Mouse (Mus musculus) right cerebral cortex, postnatal 10 days (tissue): ENCODE results near the gene Stk25.
"Not testable (repeated sequence)": the region's sequence is repeated elsewhere in the genome, so short reads cannot be mapped to it uniquely, and the experiment has no call there.

Experiments
- DNase-seq, 2 experiments: peaks; one replicate each; pipeline ENCODE4 v3.0.0; 2021; ENCODE audit warnings: low spot score in 2 of 2

Stk25 gene

GRCm38 (mm10) chr1:93658559-93658958 is at the start of gene Stk25:
Stk25 (minus strand) TSS chr1:93658659.
- not testable (repeated sequence) for DNase-seq

- no peak for DNase-seq
Measured at GRCm38 (mm10) chr1:93705389-93705788, 46.9 kb upstream of the Stk25 start.

- DNase-seq = no peak
Measured at GRCm38 (mm10) chr1:93704341-93704740, 45.9 kb upstream of the Stk25 start.

DNA sequence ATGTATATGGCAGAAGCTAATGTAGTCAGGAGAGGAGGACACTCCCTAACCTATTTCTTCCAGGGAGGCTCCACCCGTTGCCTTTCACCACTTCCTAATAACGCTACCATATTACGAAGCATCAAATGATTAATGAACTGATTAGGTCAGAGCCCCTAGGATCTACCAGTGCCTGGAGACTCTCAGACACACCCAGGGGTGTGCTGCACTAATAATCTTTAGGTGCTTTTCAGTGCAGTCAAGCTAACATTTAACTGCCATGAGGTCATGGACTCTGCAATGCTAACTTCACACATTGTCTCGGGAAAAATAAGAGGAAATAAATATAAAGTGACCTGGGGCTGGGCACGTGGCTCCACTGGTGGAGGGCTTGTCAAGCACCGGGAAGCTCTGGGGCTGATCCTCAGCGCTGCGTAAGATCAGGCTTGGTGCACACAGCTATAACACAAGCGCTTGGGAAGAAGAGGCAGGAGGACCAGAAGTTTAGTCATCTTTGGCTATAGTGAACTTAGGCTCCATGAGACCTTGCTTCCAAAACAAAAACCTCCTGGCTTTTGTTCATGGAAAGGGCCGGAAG is 45.1 kb upstream of the Stk25 start:
- DNase-seq = no peak

DNA sequence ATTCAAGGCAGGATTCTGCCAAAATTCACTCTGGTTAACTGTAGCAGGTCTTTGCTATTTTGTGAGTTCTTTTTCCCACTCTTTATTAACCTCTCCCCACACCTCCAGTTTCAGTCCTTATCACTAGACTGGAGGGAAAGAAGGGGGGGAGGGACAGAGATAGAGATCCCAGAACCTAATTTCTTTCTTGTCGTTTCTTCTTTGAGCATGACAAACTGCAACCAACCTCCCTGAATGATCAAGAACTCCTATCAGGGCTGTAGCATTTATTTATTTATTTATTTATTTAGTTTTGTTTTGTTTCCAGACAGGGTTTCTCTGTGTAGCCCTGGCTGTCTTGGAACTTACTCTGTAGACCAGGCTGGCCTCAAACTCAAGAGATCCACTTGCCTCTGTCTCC is 43.6 kb upstream of the Stk25 start:
- no peak for DNase-seq

DNA sequence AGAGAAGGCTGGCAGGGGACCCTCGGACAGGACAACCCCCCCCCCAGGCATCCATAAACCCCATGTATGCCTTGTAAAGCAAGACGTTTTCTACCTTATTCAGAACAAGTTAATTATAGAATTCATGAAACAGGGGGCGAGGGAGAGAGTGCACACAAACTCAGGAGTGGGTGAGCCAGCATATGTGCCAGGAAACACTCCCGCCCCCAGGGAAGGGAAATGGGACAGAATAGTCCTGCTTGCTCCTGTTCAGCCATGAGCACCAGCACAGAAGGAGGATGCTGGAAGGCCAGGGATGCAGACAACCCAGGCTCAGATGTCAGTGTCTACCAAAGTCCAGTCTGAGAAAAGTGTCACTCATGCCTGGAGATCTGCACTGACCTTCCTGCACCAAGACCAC is 40.7 kb upstream of the Stk25 start:
- DNase-seq = peak; percentile 66 to 70

- no peak for DNase-seq
Measured at GRCm38 (mm10) chr1:93697317-93697716, 38.9 kb upstream of the Stk25 start.

DNA sequence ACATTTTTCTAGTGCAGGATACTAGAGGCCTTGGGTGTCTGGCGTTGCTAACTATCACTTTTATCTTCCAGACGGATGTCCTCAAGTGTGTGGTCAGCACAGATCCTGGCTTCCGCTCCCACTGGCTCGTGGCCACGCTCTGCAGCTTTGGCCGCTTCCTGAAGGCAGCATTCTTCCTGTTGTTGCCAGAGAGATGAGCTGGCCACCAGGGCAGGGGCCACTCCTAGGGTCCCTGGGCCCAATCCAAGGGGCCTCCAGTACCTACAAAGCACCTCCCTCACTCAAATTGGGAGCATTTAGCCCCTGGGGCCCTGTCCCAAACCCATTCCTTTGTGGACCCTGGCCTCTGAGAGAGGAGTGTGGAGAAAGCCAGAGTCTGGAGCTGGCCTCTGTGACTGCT is 36.5 kb upstream of the Stk25 start:
- DNase-seq = no peak

- DNase-seq = no peak
Measured at GRCm38 (mm10) chr1:93693943-93694342, 35.5 kb upstream of the Stk25 start.

GRCm38 (mm10) chr1:93693502-93693901 is 35.0 kb upstream of the Stk25 start:
- DNase-seq = no peak

DNA sequence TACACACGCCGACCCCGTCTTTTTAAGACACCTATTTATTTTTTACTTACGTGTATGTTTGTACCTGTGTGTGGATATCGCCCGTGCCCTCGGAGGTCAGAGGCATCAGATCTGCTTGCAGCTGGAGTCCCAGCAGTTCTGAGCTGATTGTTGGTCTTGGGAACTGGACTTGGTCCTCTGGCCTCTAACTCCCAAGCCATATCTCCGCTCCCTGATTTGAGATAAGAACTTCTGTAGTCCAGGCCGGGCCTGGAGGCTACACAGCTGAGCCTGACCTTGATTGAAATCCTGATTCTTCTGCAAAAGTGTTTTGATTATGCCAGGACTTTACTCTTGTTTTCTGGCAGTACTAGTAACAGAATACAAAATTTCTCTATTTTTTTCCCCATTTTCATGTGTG is 34.3 kb upstream of the Stk25 start:
- no peak for DNase-seq

GRCm38 (mm10) chr1:93691786-93692357 is 33.4 kb upstream of the Stk25 start:
- DNase-seq = no peak

GRCm38 (mm10) chr1:93691106-93691505 is 32.6 kb upstream of the Stk25 start:
- no peak for DNase-seq

GRCm38 (mm10) chr1:93689901-93690496 is 31.5 kb upstream of the Stk25 start:
- DNase-seq = no peak

- DNase-seq = no peak
Measured at GRCm38 (mm10) chr1:93688154-93688553, 29.7 kb upstream of the Stk25 start.

DNA sequence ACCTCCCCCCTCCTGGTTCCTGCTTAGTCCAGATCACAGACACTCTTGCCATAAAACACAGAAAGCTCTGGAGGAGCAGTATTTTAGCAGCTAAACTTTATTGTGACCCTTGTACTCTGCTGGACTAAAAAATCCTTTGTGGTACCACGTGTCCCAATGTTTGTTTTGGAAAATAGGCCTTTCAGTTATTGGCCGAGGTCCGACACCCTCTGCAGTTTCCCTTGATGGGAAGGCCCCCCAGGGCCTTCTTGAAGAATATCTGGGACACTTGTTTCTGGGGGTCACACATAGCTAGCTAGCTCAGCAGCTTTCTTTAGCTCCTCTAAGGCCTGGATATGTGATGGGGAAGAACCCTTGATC is 28.5 kb upstream of the Stk25 start:
- DNase-seq = no peak

DNA sequence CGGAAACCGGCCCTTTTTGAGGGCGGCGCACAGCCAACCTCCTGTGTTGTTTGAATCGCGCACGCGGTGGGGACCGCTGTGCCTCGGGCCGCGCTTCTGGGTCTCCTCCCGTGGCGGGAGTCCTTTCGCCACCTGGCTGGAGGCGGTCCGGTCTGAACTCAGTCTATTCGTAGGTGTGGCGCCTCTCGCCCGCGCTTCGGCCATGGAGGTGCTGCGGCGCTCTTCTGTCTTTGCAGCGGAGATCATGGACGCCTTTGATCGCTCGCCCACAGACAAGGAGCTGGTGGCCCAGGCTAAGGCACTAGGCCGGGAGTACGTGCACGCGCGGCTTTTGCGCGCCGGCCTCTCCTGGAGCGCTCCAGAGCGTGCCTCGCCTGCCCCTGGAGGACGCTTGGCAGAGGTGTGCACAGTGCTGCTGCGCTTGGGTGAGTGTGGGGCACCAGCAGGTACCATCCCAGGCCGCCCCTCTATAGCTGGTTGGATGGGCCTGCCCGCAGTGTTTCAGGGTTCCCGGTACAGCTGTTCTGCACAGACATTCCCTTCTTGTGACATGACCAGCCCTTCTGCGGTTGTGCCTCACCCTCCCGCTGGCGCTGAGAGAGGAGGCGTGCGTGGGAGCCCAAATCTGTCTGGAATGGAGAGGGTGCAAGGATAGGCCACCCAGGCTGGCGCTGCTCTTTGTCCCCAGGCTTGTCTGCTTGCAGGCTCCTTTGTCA is 27.9 kb upstream of the Stk25 start:
- peak; percentile 76 to 79 for DNase-seq

GRCm38 (mm10) chr1:93685401-93686244 is 27.2 kb upstream of the Stk25 start, which contains the start of gene Bok:
Bok (plus strand) TSS chr1:93685660.
- DNase-seq = peak; percentile 82 to 83

- no peak for DNase-seq
Measured at GRCm38 (mm10) chr1:93679889-93680568, 21.6 kb upstream of the Stk25 start.

GRCm38 (mm10) chr1:93678386-93678785 is 19.9 kb upstream of the Stk25 start:
- no peak for DNase-seq

- no peak for DNase-seq
Measured at GRCm38 (mm10) chr1:93672682-93673081, 14.2 kb upstream of the Stk25 start.
